Mouse (Mus musculus): Measurements from ENCODE around the gene Zdhhc6. TPM values are rescaled to one million over a fixed set of nuclear protein-coding genes. Genes with fewer than 3 reads are reported as not detected.

Gene Zdhhc6
- 96.2 and 104 TPM in 2 replicates for polyA plus RNA-seq (2014; fragmentation: Nextera tagmentation; extraction: Ambion mirVana)

- Histone ChIP-seq H3K27ac (ENCODE audit: low read length) (peak within 1 kb of the TSS; percentile 86), H3K4me2 (replicated peaks; ENCODE audit: low read depth, low read length) (peak within 1 kb of the TSS; percentile 91), H3K36me3 (ENCODE audit: control insufficient read depth, insufficient read depth, low read length) (peaks cover 11% of the 10 kb centered on the region), H3K4me3 (ENCODE audit: low read depth, low read length) (peak within 1 kb of the TSS; percentile 76), H3K9ac (replicated peaks; ENCODE audit: low read depth, low read length) (peak within 1 kb of the TSS; percentile 60), H3K4me1 (ENCODE audit: control insufficient read depth, insufficient read depth, low read length) (peaks cover 10% of the 10 kb centered on the region), H3K27me3 (ENCODE audit: control insufficient read depth, insufficient read depth, low read length) (no peaks in the 10 kb centered on the region), H3K9me3 (ENCODE audit: control insufficient read depth, low read depth, low read length) (no peaks in the 10 kb centered on the region)
- ATAC-seq (ENCODE audit: insufficient number of reproducible peaks, insufficient read depth, low FRiP score, low read depth): peak; percentile 82
- under 1% methylated on average over 60 of the region's 60 CpGs for WGBS
These were observed at the start of gene Zdhhc6 for GRCm38 (mm10) chr19:55315452-55316108. Gene Zdhhc6, minus strand, starts transcription at chr19:55316032.

GRCm38 (mm10) chr19:55362606-55363005, 46.8 kb upstream of the Zdhhc6 start:
- no peak for ATAC-seq (ENCODE audit: insufficient number of reproducible peaks, insufficient read depth, low FRiP score, low read depth)
- 94% methylated on average over 9 of the region's 9 CpGs for WGBS

GRCm38 (mm10) chr19:55350673-55351378, 35.0 kb upstream of the Zdhhc6 start:
- Histone ChIP-seq H3K27ac (ENCODE audit: low read length) (no peak overlapping the region), H3K36me3 (ENCODE audit: control insufficient read depth, insufficient read depth, low read length) (no peaks in the 10 kb centered on the region), H3K9me3 (ENCODE audit: control insufficient read depth, low read depth, low read length) (no peaks in the 10 kb centered on the region), H3K27me3 (ENCODE audit: control insufficient read depth, insufficient read depth, low read length) (no peaks in the 10 kb centered on the region), H3K4me3 (ENCODE audit: low read depth, low read length) (no peak overlapping the region), H3K4me1 (ENCODE audit: control insufficient read depth, insufficient read depth, low read length) (no peaks in the 10 kb centered on the region), H3K9ac (replicated peaks; ENCODE audit: low read depth, low read length) (no peak overlapping the region), H3K4me2 (replicated peaks; ENCODE audit: low read depth, low read length) (no peak overlapping the region)
- whole genome bisulfite sequencing: 58% methylated on average over 9 of the region's 9 CpGs
- no peak for ATAC-seq (ENCODE audit: insufficient number of reproducible peaks, insufficient read depth, low FRiP score, low read depth)

More at GRCm38 (mm10) chr19:55362606-55363005, 46.8 kb upstream of the Zdhhc6 start:
- Histone ChIP-seq H3K4me3 (ENCODE audit: low read depth, low read length) (no peak overlapping the region), H3K9me3 (ENCODE audit: control insufficient read depth, low read depth, low read length) (no peaks in the 10 kb centered on the region), H3K27ac (ENCODE audit: low read length) (no peak overlapping the region), H3K27me3 (ENCODE audit: control insufficient read depth, insufficient read depth, low read length) (no peaks in the 10 kb centered on the region), H3K4me1 (ENCODE audit: control insufficient read depth, insufficient read depth, low read length) (no peaks in the 10 kb centered on the region), H3K9ac (replicated peaks; ENCODE audit: low read depth, low read length) (no peak overlapping the region), H3K36me3 (ENCODE audit: control insufficient read depth, insufficient read depth, low read length) (no peaks in the 10 kb centered on the region), H3K4me2 (replicated peaks; ENCODE audit: low read depth, low read length) (no peak overlapping the region)

- H3K36me3 ChIP-seq (ENCODE audit: control insufficient read depth, insufficient read depth, low read length): no peaks in the 10 kb centered on the region
- H3K9ac ChIP-seq (replicated peaks; ENCODE audit: low read depth, low read length): no peak overlapping the region
- H3K4me3 ChIP-seq (ENCODE audit: low read depth, low read length): no peak overlapping the region
- no peak overlapping the region for H3K4me2 ChIP-seq (replicated peaks; ENCODE audit: low read depth, low read length)
- WGBS: 82% methylated on average over 3 of the region's 3 CpGs
- H3K27ac ChIP-seq (ENCODE audit: low read length): no peak overlapping the region
- no peaks in the 10 kb centered on the region for H3K27me3 ChIP-seq (ENCODE audit: control insufficient read depth, insufficient read depth, low read length)
- H3K9me3 ChIP-seq (ENCODE audit: control insufficient read depth, low read depth, low read length): no peaks in the 10 kb centered on the region
- H3K4me1 ChIP-seq (ENCODE audit: control insufficient read depth, insufficient read depth, low read length): no peaks in the 10 kb centered on the region
- no peak for ATAC-seq (ENCODE audit: insufficient number of reproducible peaks, insufficient read depth, low FRiP score, low read depth)
These were observed 32.4 kb upstream of the Zdhhc6 start for GRCm38 (mm10) chr19:55348187-55348586.

GRCm38 (mm10) chr19:55343274-55343673, 27.4 kb upstream of the Zdhhc6 start:
- H3K9me3 ChIP-seq (ENCODE audit: control insufficient read depth, low read depth, low read length): no peaks in the 10 kb centered on the region
- H3K4me3 ChIP-seq (ENCODE audit: low read depth, low read length): no peak overlapping the region
- no peak overlapping the region for H3K27ac ChIP-seq (ENCODE audit: low read length)
- no peaks in the 10 kb centered on the region for H3K27me3 ChIP-seq (ENCODE audit: control insufficient read depth, insufficient read depth, low read length)
- WGBS: 73% methylated on average over 9 of the region's 9 CpGs
- H3K4me1 ChIP-seq (ENCODE audit: control insufficient read depth, insufficient read depth, low read length): 0 out of 2 replicates have a peak, but pooled peaks cover 4% of the 10 kb centered on the region
- no peaks in the 10 kb centered on the region for H3K36me3 ChIP-seq (ENCODE audit: control insufficient read depth, insufficient read depth, low read length)
- H3K4me2 ChIP-seq (replicated peaks; ENCODE audit: low read depth, low read length): no peak overlapping the region
- no peak overlapping the region for H3K9ac ChIP-seq (replicated peaks; ENCODE audit: low read depth, low read length)
- ATAC-seq (ENCODE audit: insufficient number of reproducible peaks, insufficient read depth, low FRiP score, low read depth): no peak

GRCm38 (mm10) chr19:55342423-55342822, 26.6 kb upstream of the Zdhhc6 start:
- H3K4me1 ChIP-seq (ENCODE audit: control insufficient read depth, insufficient read depth, low read length): 0 out of 2 replicates have a peak, but pooled peaks cover 4% of the 10 kb centered on the region
- H3K4me3 ChIP-seq (ENCODE audit: low read depth, low read length): no peak overlapping the region
- no peaks in the 10 kb centered on the region for H3K9me3 ChIP-seq (ENCODE audit: control insufficient read depth, low read depth, low read length)
- no peak overlapping the region for H3K27ac ChIP-seq (ENCODE audit: low read length)
- ATAC-seq (ENCODE audit: insufficient number of reproducible peaks, insufficient read depth, low FRiP score, low read depth): no peak
- H3K36me3 ChIP-seq (ENCODE audit: control insufficient read depth, insufficient read depth, low read length): no peaks in the 10 kb centered on the region
- H3K9ac ChIP-seq (replicated peaks; ENCODE audit: low read depth, low read length): no peak overlapping the region
- H3K27me3 ChIP-seq (ENCODE audit: control insufficient read depth, insufficient read depth, low read length): no peaks in the 10 kb centered on the region
- WGBS: 85% methylated on average over 7 of the region's 7 CpGs
- H3K4me2 ChIP-seq (replicated peaks; ENCODE audit: low read depth, low read length): no peak overlapping the region

GRCm38 (mm10) chr19:55341377-55341776, 25.5 kb upstream of the Zdhhc6 start:
- Histone ChIP-seq H3K27ac (ENCODE audit: low read length) (no peak overlapping the region), H3K4me3 (ENCODE audit: low read depth, low read length) (no peak overlapping the region), H3K9ac (replicated peaks; ENCODE audit: low read depth, low read length) (no peak overlapping the region), H3K36me3 (ENCODE audit: control insufficient read depth, insufficient read depth, low read length) (no peaks in the 10 kb centered on the region), H3K9me3 (ENCODE audit: control insufficient read depth, low read depth, low read length) (no peaks in the 10 kb centered on the region), H3K4me1 (ENCODE audit: control insufficient read depth, insufficient read depth, low read length) (0 out of 2 replicates have a peak, but pooled peaks cover 4% of the 10 kb centered on the region), H3K4me2 (replicated peaks; ENCODE audit: low read depth, low read length) (no peak overlapping the region), H3K27me3 (ENCODE audit: control insufficient read depth, insufficient read depth, low read length) (no peaks in the 10 kb centered on the region)
- no peak for ATAC-seq (ENCODE audit: insufficient number of reproducible peaks, insufficient read depth, low FRiP score, low read depth)
- WGBS: 67% methylated on average over 3 of the region's 3 CpGs

- ATAC-seq (ENCODE audit: insufficient number of reproducible peaks, insufficient read depth, low FRiP score, low read depth): no peak
- H3K27me3 ChIP-seq (ENCODE audit: control insufficient read depth, insufficient read depth, low read length): no peaks in the 10 kb centered on the region
- H3K9ac ChIP-seq (replicated peaks; ENCODE audit: low read depth, low read length): no peak overlapping the region
These were observed 24.7 kb upstream of the Zdhhc6 start for GRCm38 (mm10) chr19:55340521-55340920.

More at GRCm38 (mm10) chr19:55340521-55340920, 24.7 kb upstream of the Zdhhc6 start:
- Histone ChIP-seq H3K4me2 (replicated peaks; ENCODE audit: low read depth, low read length) (no peak overlapping the region), H3K4me3 (ENCODE audit: low read depth, low read length) (no peak overlapping the region), H3K36me3 (ENCODE audit: control insufficient read depth, insufficient read depth, low read length) (no peaks in the 10 kb centered on the region), H3K9me3 (ENCODE audit: control insufficient read depth, low read depth, low read length) (no peaks in the 10 kb centered on the region), H3K27ac (ENCODE audit: low read length) (no peak overlapping the region), H3K4me1 (ENCODE audit: control insufficient read depth, insufficient read depth, low read length) (0 out of 2 replicates have a peak, but pooled peaks cover 4% of the 10 kb centered on the region)
- WGBS: 90% methylated on average over 6 of the region's 6 CpGs
